Mouse (Mus musculus): ENCODE measurements at regions not wholly inside any gene's neighbourhood (a gene's known extent, or its start where the extent isn't known, plus 50 kb on each side); places are given as distances from the start of the nearest gene placed in this dataset.

- TF ChIP-seq CTCF (IDR thresholded peaks at IDR 0.05; ENCODE audit: extremely low read depth, insufficient read length, insufficient replicate concordance, low read depth, low read length) (no peak), POLR2A (IDR thresholded peaks at IDR 0.05; ENCODE audit: low read depth, low read length) (no peak)
Observed at GRCm38 (mm10) chr12:40917486-40917885, 106.4 kb upstream of the Immp2l start.

Data from small intestine, adult 2 months (tissue).